ENCODE assay signal across 10 mouse cellular contexts in genomic region chr2:28535263-28535540, GRCm38 (mm10). TPM values are rescaled to one million over a fixed set of nuclear protein-coding genes. Genes with fewer than 3 reads are reported as not detected.
DNase-seq lines count a peak whose midpoint lies in the region; ATAC-seq and TF ChIP-seq lines count a peak whose summit lies in the region.
"Had no signal": no experiment of that assay in that cellular context is flagged by ENCODE, and none has a peak within 500 bp of the region (broad histone marks: within the 10 kb centered on the region; RNA-seq: fewer than 3 reads in every experiment).

No protein-coding gene starts in this region.

- TF ChIP-seq POLR2A in brain, embryonic 14.5 days (IDR thresholded peaks at IDR 0.05; ENCODE audit: borderline replicate concordance, extremely low read depth, insufficient read depth, insufficient read length, poor library complexity, severe bottlenecking) = no peak

- no peak overlapping the region for H3K4me2 ChIP-seq in forebrain, embryonic 11.5 days (ENCODE audit: low read depth, low read length, severe bottlenecking)
- H3K4me2 ChIP-seq in heart, embryonic 15.5 days = peak overlapping the region; percentile 88

- peaks cover 99% of the 10 kb centered on the region for H3K4me1 ChIP-seq in forebrain, embryonic 10.5 days
- H3K4me1 ChIP-seq in forebrain, embryonic 11.5 days (replicated peaks; ENCODE audit: control insufficient read depth, insufficient read depth, low read length) = peaks cover 29% of the 10 kb centered on the region; the same call in 1 of the 2 replicates
- peaks cover 92% of the 10 kb centered on the region for H3K4me1 ChIP-seq in heart, embryonic 15.5 days (replicated peaks)

- H3K9ac ChIP-seq in forebrain, embryonic 11.5 days (ENCODE audit: low read length) = no peak overlapping the region
- H3K9ac ChIP-seq in heart, embryonic 15.5 days = no peak overlapping the region

- H3K36me3 ChIP-seq in forebrain, embryonic 10.5 days (replicated peaks) = no peaks in the 10 kb centered on the region
- H3K36me3 ChIP-seq in forebrain, embryonic 11.5 days (ENCODE audit: control insufficient read depth, insufficient read depth, low read length) = no peaks in the 10 kb centered on the region
- no peaks in the 10 kb centered on the region for H3K36me3 ChIP-seq in heart, embryonic 15.5 days

- no peak for DNase-seq in forebrain, embryonic 10.5 days (ENCODE audit: extremely low spot score, low spot score)
- DNase-seq in forebrain, embryonic 11.5 days (ENCODE audit: low spot score) = no peak
- DNase-seq in brain, embryonic 14.5 days (ENCODE audit: low read depth) = peak; percentile 49
- DNase-seq in mesoderm, embryonic 11.5 days (ENCODE audit: low read depth, low spot score) = peak; percentile 38
- DNase-seq in adrenal gland, postnatal 36 days = no peak
- no peak for DNase-seq in left cerebral cortex, adult 8-10 months (ENCODE audit: low spot score in 2 of 2)

- 0 out of 2 replicates have a peak overlapping the region, but pooled peaks have one; percentile 70 for H3K4me3 ChIP-seq in forebrain, embryonic 10.5 days
- H3K4me3 ChIP-seq in forebrain, embryonic 11.5 days (ENCODE audit: low read depth, low read length) = no peak overlapping the region
- H3K4me3 ChIP-seq in heart, embryonic 15.5 days = peak overlapping the region; percentile 78

- WGBS in forebrain, embryonic 10.5 days = 46% methylated on average over 4 of the region's 4 CpGs
- WGBS in forebrain, embryonic 11.5 days = 46% methylated on average over 4 of the region's 4 CpGs
- 35% methylated on average over 4 of the region's 4 CpGs for whole genome bisulfite sequencing in heart, embryonic 15.5 days

- H3K27me3 ChIP-seq in forebrain, embryonic 10.5 days (ENCODE audit: poor library complexity, severe bottlenecking) = peaks cover 14% of the 10 kb centered on the region
- no peaks in the 10 kb centered on the region for H3K27me3 ChIP-seq in forebrain, embryonic 11.5 days (ENCODE audit: control insufficient read depth, insufficient read depth, low read length)
- H3K27me3 ChIP-seq in heart, embryonic 15.5 days = no peaks in the 10 kb centered on the region

- H3K9me3 ChIP-seq in forebrain, embryonic 10.5 days = no peaks in the 10 kb centered on the region
- no peaks in the 10 kb centered on the region for H3K9me3 ChIP-seq in forebrain, embryonic 11.5 days (ENCODE audit: control insufficient read depth, low read length)
- H3K9me3 ChIP-seq in heart, embryonic 15.5 days (replicated peaks) = no peaks in the 10 kb centered on the region

- H3K27ac ChIP-seq in forebrain, embryonic 10.5 days = peak overlapping the region; percentile 84
- no peak overlapping the region for H3K27ac ChIP-seq in forebrain, embryonic 11.5 days (ENCODE audit: low read depth, low read length)
- peak overlapping the region; percentile 84 for H3K27ac ChIP-seq in heart, embryonic 15.5 days

- no peak for TF ChIP-seq CTCF in brain, embryonic 14.5 days (IDR thresholded peaks at IDR 0.05; ENCODE audit: borderline replicate concordance, extremely low read depth, insufficient read depth, insufficient read length)

- ATAC-seq in forebrain, embryonic 11.5 days (replicated peaks; ENCODE audit: low FRiP score) = no peak
- ATAC-seq in heart, embryonic 15.5 days (replicated peaks; ENCODE audit: insufficient number of reproducible peaks, insufficient read depth, low FRiP score, low read depth) = no peak
- no peak for ATAC-seq in monocyte, adult 5-6 weeks (replicated peaks; ENCODE audit: insufficient number of reproducible peaks, low FRiP score, low TSS enrichment, poor library complexity, severe bottlenecking)

RNA-seq across cellular contexts. Expression of gene Ralgds, which starts 22.3 kb away (rescaled TPM):
- polyA plus RNA-seq in forebrain, embryonic 10.5 days (2016; fragmentation: Nextera tagmentation; extraction: Ambion mirVana) = 22.5 and 23.2 TPM in 2 replicates
- polyA plus RNA-seq in forebrain, embryonic 11.5 days (2014; fragmentation: Nextera tagmentation; extraction: Ambion mirVana) = 42.7 and 47.6 TPM in 2 replicates
- polyA plus RNA-seq in brain, embryonic 14.5 days (2012; rRNA removed) = 179 and 191 TPM in 2 replicates
- polyA plus RNA-seq in heart, embryonic 15.5 days (2015; fragmentation: Nextera tagmentation; extraction: Ambion mirVana) = 17.5 and 24.6 TPM in 2 replicates
- 3.5 to 14.6 TPM (median 9.2 TPM) in 3 replicates for total RNA-seq in monocyte, adult 5-6 weeks (2017)
- total RNA-seq in adrenal gland, postnatal 36 days (2021) = 10 to 100 TPM; 23.3 to 27.9 TPM
- 100 to 1,000 TPM in 1 of 4 experiments, 10 to 100 TPM in 3; 89.1 to 103 (median 96.7) TPM for total RNA-seq in left cerebral cortex, adult 8-10 months (2022)

RNA-seq across cellular contexts. Expression of gene Cel, which starts 28.0 kb away (rescaled TPM):
- 0.07 TPM in 1 of 2 replicates, not detected in the other for polyA plus RNA-seq in forebrain, embryonic 10.5 days (2016; fragmentation: Nextera tagmentation; extraction: Ambion mirVana)
- polyA plus RNA-seq in forebrain, embryonic 11.5 days (2014; fragmentation: Nextera tagmentation; extraction: Ambion mirVana) = not detected in 2 replicates
- polyA plus RNA-seq in brain, embryonic 14.5 days (2012; rRNA removed) = 0.10 and 0.14 TPM in 2 replicates
- 0.25 TPM in 1 of 2 replicates, not detected in the other for polyA plus RNA-seq in heart, embryonic 15.5 days (2015; fragmentation: Nextera tagmentation; extraction: Ambion mirVana)
- not detected in 3 replicates for total RNA-seq in monocyte, adult 5-6 weeks (2017)
- total RNA-seq in adrenal gland, postnatal 36 days (2021) = not detected
- total RNA-seq in left cerebral cortex, adult 8-10 months (2022) = not detected
- total RNA-seq: common myeloid progenitor, adult 5-6 weeks had no signal
- polyA plus RNA-seq: C2C12 had no signal

RNA-seq across cellular contexts. Expression of gene Gm10134, which starts 29.3 kb away (rescaled TPM):
- polyA plus RNA-seq in forebrain, embryonic 10.5 days (2016; fragmentation: Nextera tagmentation; extraction: Ambion mirVana) = not detected in 2 replicates
- polyA plus RNA-seq in forebrain, embryonic 11.5 days (2014; fragmentation: Nextera tagmentation; extraction: Ambion mirVana) = not detected in 2 replicates
- 0.37 TPM in 1 of 2 replicates, not detected in the other for polyA plus RNA-seq in brain, embryonic 14.5 days (2012; rRNA removed)
- polyA plus RNA-seq in heart, embryonic 15.5 days (2015; fragmentation: Nextera tagmentation; extraction: Ambion mirVana) = 1.3 and 1.5 TPM in 2 replicates
- total RNA-seq in monocyte, adult 5-6 weeks (2017) = not detected in 3 replicates
- 1 to 10 TPM; 2.6 to 3.3 TPM for total RNA-seq in adrenal gland, postnatal 36 days (2021)
- total RNA-seq in left cerebral cortex, adult 8-10 months (2022) = 1 to 10 TPM in 2 of 4 experiments, not detected in 2; 1.7 to 3.6 TPM
- total RNA-seq: common myeloid progenitor, adult 5-6 weeks had no signal
- polyA plus RNA-seq: C2C12 had no signal

RNA-seq across cellular contexts. Expression of gene Gbgt1, which starts 38.5 kb away (rescaled TPM):
- not detected in 2 replicates for polyA plus RNA-seq in forebrain, embryonic 10.5 days (2016; fragmentation: Nextera tagmentation; extraction: Ambion mirVana)
- polyA plus RNA-seq in forebrain, embryonic 11.5 days (2014; fragmentation: Nextera tagmentation; extraction: Ambion mirVana) = 0.35 TPM in 1 of 2 replicates, not detected in the other
- 0.91 and 1.8 TPM in 2 replicates for polyA plus RNA-seq in brain, embryonic 14.5 days (2012; rRNA removed)
- polyA plus RNA-seq in heart, embryonic 15.5 days (2015; fragmentation: Nextera tagmentation; extraction: Ambion mirVana) = 0.67 and 1.1 TPM in 2 replicates
- total RNA-seq in monocyte, adult 5-6 weeks (2017) = 0.76 to 1.8 TPM in 2 of 3 replicates, not detected in the other
- 1 to 10 TPM; 3.7 to 4.3 TPM for total RNA-seq in adrenal gland, postnatal 36 days (2021)
- total RNA-seq in left cerebral cortex, adult 8-10 months (2022) = 1 to 10 TPM; 2.9 to 4.4 (median 3.5) TPM
- total RNA-seq: common myeloid progenitor, adult 5-6 weeks had no signal
- polyA plus RNA-seq: C2C12 had no signal

RNA-seq across cellular contexts. Expression of gene Gtf3c5, which starts 48.3 kb away (rescaled TPM):
- 60.1 and 62.6 TPM in 2 replicates for polyA plus RNA-seq in forebrain, embryonic 10.5 days (2016; fragmentation: Nextera tagmentation; extraction: Ambion mirVana)
- polyA plus RNA-seq in forebrain, embryonic 11.5 days (2014; fragmentation: Nextera tagmentation; extraction: Ambion mirVana) = 41.6 and 42.3 TPM in 2 replicates
- 45.9 and 51.4 TPM in 2 replicates for polyA plus RNA-seq in brain, embryonic 14.5 days (2012; rRNA removed)
- 24.0 and 27.8 TPM in 2 replicates for polyA plus RNA-seq in heart, embryonic 15.5 days (2015; fragmentation: Nextera tagmentation; extraction: Ambion mirVana)
- total RNA-seq in monocyte, adult 5-6 weeks (2017) = 5.6 to 17.7 TPM (median 9.1 TPM) in 3 replicates
- total RNA-seq in adrenal gland, postnatal 36 days (2021) = 10 to 100 TPM; 17.5 to 19.5 TPM
- 10 to 100 TPM; 18.0 to 19.4 (median 19.2) TPM for total RNA-seq in left cerebral cortex, adult 8-10 months (2022)

Comparison
In these comparisons a context has a peak if more than half of its experiments do, and no peak if none do; other contexts are left out.
1. DNase-seq: peak in brain, embryonic 14.5 days (single experiment) and mesoderm, embryonic 11.5 days (single experiment); none in forebrain, embryonic 10.5 days (single experiment), forebrain, embryonic 11.5 days (single experiment), adrenal gland, postnatal 36 days (0 of 2) and left cerebral cortex, adult 8-10 months (0 of 2).